Mouse (Mus musculus) limb, embryonic 11.5 days (tissue): ENCODE measurements at regions not wholly inside any gene's neighbourhood (a gene's known extent, or its start where the extent isn't known, plus 50 kb on each side); places are given as distances from the start of the nearest gene placed in this dataset.

Experiments
- ATAC-seq: fragments of 200-750 bp; cut with Nextera tagmentation; 2 replicates; pipeline ENCODE4 v1.8.0; 2017; ENCODE audit warnings: low read depth; ENCODE audit not compliant: insufficient number of reproducible peaks, low FRiP score, low TSS enrichment
- DNase-seq: peaks from one replicate; pipeline ENCODE4 v3.0.0-alpha.2; 2015; ENCODE audit warnings: low spot score
- H3K27ac ChIP-seq: fragments of 300-500 bp; sonication (generic); replicated peaks from 2 replicates; pipeline ENCODE4 v1.5.1; 2014; ENCODE audit warnings: low read depth, mild to moderate bottlenecking, low read length
- H3K27me3 ChIP-seq: fragments of 300-500 bp; sonication (generic); 2 replicates; pipeline ENCODE4 v1.6.1; 2014; ENCODE audit warnings: mild to moderate bottlenecking, low read length, mixed read lengths; ENCODE audit not compliant: control insufficient read depth, insufficient read depth
- H3K36me3 ChIP-seq: fragments of 300-500 bp; sonication (generic); 2 replicates; pipeline ENCODE4 v1.6.1; 2014; ENCODE audit warnings: mild to moderate bottlenecking, low read length, moderate library complexity, mixed read lengths; ENCODE audit not compliant: control insufficient read depth, insufficient read depth
- H3K4me1 ChIP-seq: fragments of 300-500 bp; sonication (generic); 2 replicates; pipeline ENCODE4 v1.6.1; 2014; ENCODE audit warnings: low read length, mixed read lengths; ENCODE audit not compliant: control insufficient read depth, insufficient read depth
- H3K4me2 ChIP-seq: fragments of 300-500 bp; sonication (generic); 2 replicates; pipeline ENCODE4 v1.6.1; 2014; ENCODE audit warnings: low read depth, mild to moderate bottlenecking, moderate library complexity; ENCODE audit not compliant: severe bottlenecking
- H3K4me3 ChIP-seq: fragments of 300-500 bp; sonication (generic); 2 replicates; pipeline ENCODE4 v1.5.1; 2014; ENCODE audit warnings: low read depth, low read length
- H3K9ac ChIP-seq: fragments of 300-500 bp; sonication (generic); 2 replicates; pipeline ENCODE4 v1.6.1; 2014; ENCODE audit warnings: mild to moderate bottlenecking, low read length
- H3K9me3 ChIP-seq: fragments of 300-500 bp; sonication (generic); 2 replicates; pipeline ENCODE4 v1.6.1; 2016; ENCODE audit warnings: low read length; ENCODE audit not compliant: control insufficient read depth
- WGBS: fragments of 180-500 bp; shearing (Covaris S2); extraction: QIAGEN DNeasy Blood & Tissue Kit; methylation state at CpG from one replicate; pipeline ENCODE4 v1.1.7; 2014; 5-methylcytosine and 5-hydroxymethylcytosine counted together

- no peaks in the 10 kb centered on the region for H3K36me3 ChIP-seq
- WGBS = 41% methylated on average over 4 of the region's 4 CpGs
- no peak overlapping the region for H3K4me2 ChIP-seq
- no peak overlapping the region for H3K9ac ChIP-seq
- H3K27me3 ChIP-seq = no peaks in the 10 kb centered on the region
- DNase-seq (no peak), ATAC-seq (no peak)
- no peak overlapping the region for H3K27ac ChIP-seq
- H3K9me3 ChIP-seq = no peaks in the 10 kb centered on the region
- no peak overlapping the region for H3K4me3 ChIP-seq
- no peaks in the 10 kb centered on the region for H3K4me1 ChIP-seq
Observed at GRCm38 (mm10) chr2:9360020-9360419, 521.0 kb upstream of the 4930412O13Rik start.

- Histone ChIP-seq H3K4me1 (no peaks in the 10 kb centered on the region), H3K9ac (no peak overlapping the region), H3K4me3 (no peak overlapping the region), H3K27me3 (no peaks in the 10 kb centered on the region), H3K9me3 (no peaks in the 10 kb centered on the region), H3K36me3 (no peaks in the 10 kb centered on the region), H3K27ac (no peak overlapping the region), H3K4me2 (no peak overlapping the region)
- ATAC-seq (no peak), DNase-seq (no peak)
- WGBS = 96% methylated on average over 8 of the region's 8 CpGs
Observed at GRCm38 (mm10) chr2:9367801-9368584, 513.1 kb upstream of the 4930412O13Rik start.

- Histone ChIP-seq H3K4me2 (no peak overlapping the region), H3K4me1 (no peaks in the 10 kb centered on the region), H3K27ac (no peak overlapping the region), H3K36me3 (no peaks in the 10 kb centered on the region), H3K9me3 (no peaks in the 10 kb centered on the region), H3K4me3 (no peak overlapping the region), H3K9ac (no peak overlapping the region), H3K27me3 (no peaks in the 10 kb centered on the region)
- WGBS = 84% methylated on average over 4 of the region's 4 CpGs
- ATAC-seq = no peak
- no peak for DNase-seq
Observed at GRCm38 (mm10) chr2:9369572-9369971, 511.5 kb upstream of the 4930412O13Rik start.

- ATAC-seq (no peak), DNase-seq (no peak)
- Histone ChIP-seq H3K36me3 (no peaks in the 10 kb centered on the region), H3K27ac (no peak overlapping the region), H3K4me3 (no peak overlapping the region), H3K9ac (no peak overlapping the region), H3K9me3 (no peaks in the 10 kb centered on the region), H3K4me1 (no peaks in the 10 kb centered on the region), H3K27me3 (no peaks in the 10 kb centered on the region), H3K4me2 (no peak overlapping the region)
- 85% methylated on average over 2 of the region's 2 CpGs for WGBS
Observed at GRCm38 (mm10) chr2:9386566-9386965, 494.5 kb upstream of the 4930412O13Rik start.

- DNase-seq (no peak), ATAC-seq (no peak)
- Histone ChIP-seq H3K27ac (no peak overlapping the region), H3K4me2 (no peak overlapping the region), H3K9me3 (no peaks in the 10 kb centered on the region), H3K36me3 (no peaks in the 10 kb centered on the region), H3K4me3 (no peak overlapping the region), H3K9ac (no peak overlapping the region), H3K4me1 (no peaks in the 10 kb centered on the region), H3K27me3 (no peaks in the 10 kb centered on the region)
- WGBS = 48% methylated on average over 3 of the region's 3 CpGs
Observed at GRCm38 (mm10) chr2:9388058-9388457, 493.0 kb upstream of the 4930412O13Rik start.

GRCm38 (mm10) chr2:9395379-9395999 is 485.6 kb upstream of the 4930412O13Rik start:
- Histone ChIP-seq H3K4me3 (no peak overlapping the region), H3K9me3 (no peaks in the 10 kb centered on the region), H3K4me1 (no peaks in the 10 kb centered on the region), H3K27me3 (no peaks in the 10 kb centered on the region), H3K9ac (no peak overlapping the region), H3K27ac (no peak overlapping the region), H3K36me3 (no peaks in the 10 kb centered on the region), H3K4me2 (no peak overlapping the region)
- no peak for DNase-seq
- WGBS = 70% methylated on average over 9 of the region's 9 CpGs
- no peak for ATAC-seq

GRCm38 (mm10) chr2:9401461-9401860 is 479.6 kb upstream of the 4930412O13Rik start:
- no peak overlapping the region for H3K4me2 ChIP-seq
- no peak overlapping the region for H3K27ac ChIP-seq
- DNase-seq (no peak), ATAC-seq (no peak)
- no peak overlapping the region for H3K4me3 ChIP-seq
- WGBS = 81% methylated on average over 7 of the region's 7 CpGs
- no peak overlapping the region for H3K9ac ChIP-seq
- no peaks in the 10 kb centered on the region for H3K9me3 ChIP-seq
- no peaks in the 10 kb centered on the region for H3K27me3 ChIP-seq
- no peaks in the 10 kb centered on the region for H3K36me3 ChIP-seq
- no peaks in the 10 kb centered on the region for H3K4me1 ChIP-seq

- WGBS = 89% methylated on average over 2 of the region's 2 CpGs
- Histone ChIP-seq H3K36me3 (no peaks in the 10 kb centered on the region), H3K4me1 (no peaks in the 10 kb centered on the region), H3K27ac (no peak overlapping the region), H3K4me3 (no peak overlapping the region), H3K4me2 (no peak overlapping the region), H3K9ac (no peak overlapping the region), H3K9me3 (no peaks in the 10 kb centered on the region), H3K27me3 (no peaks in the 10 kb centered on the region)
- ATAC-seq (no peak), DNase-seq (no peak)
Observed at GRCm38 (mm10) chr2:9402281-9402680, 478.8 kb upstream of the 4930412O13Rik start.
